Mouse (Mus musculus) embryonic facial prominence, embryonic 10.5 days (tissue): ENCODE results near the gene Lyrm1. TPM values are rescaled to one million over a fixed set of nuclear protein-coding genes. Genes with fewer than 3 reads are reported as not detected.
A peak's percentile ranks its signal among the peaks of the same experiment; 100 is the strongest.

Experiments used
- DNase-seq: peaks from one replicate; pipeline ENCODE4 v3.0.0-alpha.2; 2017; ENCODE audit warnings: low spot score
- H3K27ac ChIP-seq: fragments of 300-500 bp; sonication (generic); replicated peaks from 2 replicates; pipeline ENCODE4 v1.5.1; 2016; ENCODE audit warnings: mild to moderate bottlenecking
- H3K27me3 ChIP-seq: fragments of 300-500 bp; sonication (generic); replicated peaks from 2 replicates; pipeline ENCODE4 v1.6.1; 2016; ENCODE audit warnings: low read depth, mild to moderate bottlenecking; ENCODE audit not compliant: poor library complexity, severe bottlenecking
- H3K36me3 ChIP-seq: fragments of 300-500 bp; sonication (generic); replicated peaks from 2 replicates; pipeline ENCODE4 v1.6.1; 2016; ENCODE audit warnings: mild to moderate bottlenecking, moderate library complexity
- H3K4me1 ChIP-seq: fragments of 300-500 bp; sonication (generic); 2 replicates; pipeline ENCODE4 v1.6.1; 2016
- H3K4me3 ChIP-seq: fragments of 300-500 bp; sonication (generic); 2 replicates; pipeline ENCODE4 v1.5.1; 2016; ENCODE audit warnings: mild to moderate bottlenecking, moderate library complexity
- H3K9me3 ChIP-seq: fragments of 300-500 bp; sonication (generic); 2 replicates; pipeline ENCODE4 v1.6.1; 2016; ENCODE audit warnings: mild to moderate bottlenecking
- WGBS: fragments of 180-500 bp; shearing (Covaris S2); methylation state at CpG from one replicate; pipeline ENCODE4 v1.1.7; 2016; 5-methylcytosine and 5-hydroxymethylcytosine counted together
- polyA plus RNA-seq: library from polyadenylated mRNA; unstranded; fragments of >200 nt; fragmentation: Nextera tagmentation; extraction: Ambion mirVana; gene quantifications from 2 replicates; pipeline ENCODE4 v1.2.1, GENCODE M21; 2016

Lyrm1 gene
- polyA plus RNA-seq, 1 experiment from 2014 or later = 8.0 TPM

DNA sequence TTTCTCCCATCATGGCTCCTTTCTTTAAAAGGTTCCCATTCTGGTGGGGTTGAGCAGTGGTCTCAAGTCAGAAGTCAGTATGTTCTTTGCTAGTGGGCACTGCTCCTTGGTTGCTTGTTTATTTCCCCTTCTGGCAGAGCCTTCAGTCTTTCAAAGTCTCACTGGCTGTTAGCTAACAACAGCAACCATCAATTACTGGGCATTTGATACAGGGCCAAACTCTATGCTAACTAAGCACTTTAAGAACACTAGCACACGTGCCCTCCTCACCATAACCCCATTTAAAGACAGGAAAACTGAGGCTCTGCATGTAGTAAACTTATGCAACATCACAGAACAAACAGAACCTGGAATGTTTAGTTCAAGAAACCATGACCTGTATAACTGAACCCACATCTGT, 33.5 kb upstream of the Lyrm1 start:
- no peak overlapping the region for H3K4me3 ChIP-seq
- peaks cover 32% of the 10 kb centered on the region for H3K36me3 ChIP-seq
- no peaks in the 10 kb centered on the region for H3K9me3 ChIP-seq
- peaks cover 32% of the 10 kb centered on the region for H3K4me1 ChIP-seq
- WGBS = 64% methylated on average over 1 of the region's 1 CpGs
- H3K27me3 ChIP-seq = no peaks in the 10 kb centered on the region
- no peak for DNase-seq
- peak overlapping the region; percentile 84 for H3K27ac ChIP-seq

- Histone ChIP-seq H3K4me3 (no peak overlapping the region), H3K4me1 (peaks cover 34% of the 10 kb centered on the region), H3K9me3 (no peaks in the 10 kb centered on the region), H3K36me3 (peaks cover 14% of the 10 kb centered on the region), H3K27ac (no peak overlapping the region), H3K27me3 (no peaks in the 10 kb centered on the region)
- DNase-seq = no peak
- 88% methylated on average over 5 of the region's 5 CpGs for WGBS
These were observed 31.2 kb upstream of the Lyrm1 start for GRCm38 (mm10) chr7:119864500-119864899.

GRCm38 (mm10) chr7:119866136-119866535, 29.5 kb upstream of the Lyrm1 start:
- peaks cover 20% of the 10 kb centered on the region for H3K4me1 ChIP-seq
- H3K9me3 ChIP-seq = no peaks in the 10 kb centered on the region
- no peak for DNase-seq
- WGBS = 75% methylated on average over 1 of the region's 1 CpGs
- no peak overlapping the region for H3K27ac ChIP-seq
- H3K4me3 ChIP-seq = no peak overlapping the region
- peaks cover 17% of the 10 kb centered on the region; the same call in 1 of the 2 replicates for H3K36me3 ChIP-seq
- no peaks in the 10 kb centered on the region for H3K27me3 ChIP-seq

GRCm38 (mm10) chr7:119872204-119872603, 23.5 kb upstream of the Lyrm1 start:
- no peak overlapping the region for H3K27ac ChIP-seq
- peaks cover 14% of the 10 kb centered on the region; the same call in 1 of the 2 replicates for H3K36me3 ChIP-seq
- WGBS = 94% methylated on average over 4 of the region's 4 CpGs
- H3K9me3 ChIP-seq = no peaks in the 10 kb centered on the region
- H3K27me3 ChIP-seq = no peaks in the 10 kb centered on the region
- peaks cover 4% of the 10 kb centered on the region; the same call in 1 of the 2 replicates for H3K4me1 ChIP-seq
- H3K4me3 ChIP-seq = no peak overlapping the region
- no peak for DNase-seq

DNA sequence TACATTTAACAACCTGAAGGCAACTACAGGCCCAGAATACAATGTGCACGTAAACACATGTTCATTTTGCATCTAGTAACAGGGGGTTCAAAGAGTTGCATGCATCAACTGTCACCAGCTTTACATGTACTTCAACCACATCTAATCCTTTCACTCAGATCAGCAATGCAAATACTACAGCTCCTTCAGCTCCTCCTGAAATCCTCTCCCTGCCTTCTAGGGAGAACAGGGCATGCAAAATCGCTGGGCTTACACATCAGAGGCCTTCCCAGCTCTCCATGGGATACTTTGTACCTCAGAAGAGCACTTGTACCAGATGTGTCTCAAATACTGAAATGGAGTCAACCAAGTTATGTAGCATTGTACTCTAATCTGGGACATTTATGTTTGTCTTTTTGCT, 22.6 kb upstream of the Lyrm1 start:
- Histone ChIP-seq H3K27me3 (no peaks in the 10 kb centered on the region), H3K4me3 (no peak overlapping the region), H3K4me1 (no peaks in the 10 kb centered on the region), H3K27ac (no peak overlapping the region), H3K9me3 (no peaks in the 10 kb centered on the region), H3K36me3 (peaks cover 22% of the 10 kb centered on the region)
- 50% methylated on average over 2 of the region's 2 CpGs for WGBS
- no peak for DNase-seq

DNA sequence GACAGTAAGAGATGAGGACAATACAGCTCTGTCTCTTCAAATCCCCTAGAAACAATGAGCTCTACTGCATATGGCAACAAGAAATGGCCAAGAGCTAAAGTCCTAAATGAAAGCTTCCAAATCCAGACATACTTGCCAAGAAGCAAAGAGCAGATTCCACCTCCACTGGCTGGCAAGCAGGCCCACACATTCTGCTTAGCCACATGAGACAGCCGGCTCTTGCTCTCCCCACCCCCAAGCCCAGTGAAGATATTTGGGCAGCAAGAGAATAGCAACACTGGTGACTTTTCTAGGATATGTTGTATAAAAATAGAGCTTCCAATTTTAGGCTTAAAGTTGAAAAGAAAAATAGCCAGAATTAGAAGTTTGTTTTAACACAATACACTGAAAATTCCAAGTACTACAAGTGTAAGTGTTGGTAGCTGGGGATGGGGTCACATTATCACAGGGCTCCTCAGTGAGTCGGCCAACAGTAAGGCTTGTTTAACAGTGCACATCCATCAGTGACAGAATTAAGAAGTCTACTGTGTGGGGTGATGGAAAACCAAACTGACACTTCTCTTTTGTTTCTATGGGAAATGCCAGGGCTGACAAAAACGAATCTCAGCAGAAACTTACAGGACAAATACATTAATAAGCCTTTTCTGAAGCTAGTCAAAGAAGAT, 19.8 kb upstream of the Lyrm1 start:
- H3K9me3 ChIP-seq = no peaks in the 10 kb centered on the region
- H3K36me3 ChIP-seq = peaks cover 26% of the 10 kb centered on the region
- 68% methylated on average over 3 of the region's 3 CpGs for WGBS
- no peak for DNase-seq
- H3K4me3 ChIP-seq = no peak overlapping the region
- H3K27ac ChIP-seq = no peak overlapping the region
- H3K4me1 ChIP-seq = no peaks in the 10 kb centered on the region
- no peaks in the 10 kb centered on the region for H3K27me3 ChIP-seq

GRCm38 (mm10) chr7:119879171-119879570, 16.5 kb upstream of the Lyrm1 start:
- no peak overlapping the region for H3K27ac ChIP-seq
- no peak for DNase-seq
- WGBS = 93% methylated on average over 4 of the region's 4 CpGs

DNA sequence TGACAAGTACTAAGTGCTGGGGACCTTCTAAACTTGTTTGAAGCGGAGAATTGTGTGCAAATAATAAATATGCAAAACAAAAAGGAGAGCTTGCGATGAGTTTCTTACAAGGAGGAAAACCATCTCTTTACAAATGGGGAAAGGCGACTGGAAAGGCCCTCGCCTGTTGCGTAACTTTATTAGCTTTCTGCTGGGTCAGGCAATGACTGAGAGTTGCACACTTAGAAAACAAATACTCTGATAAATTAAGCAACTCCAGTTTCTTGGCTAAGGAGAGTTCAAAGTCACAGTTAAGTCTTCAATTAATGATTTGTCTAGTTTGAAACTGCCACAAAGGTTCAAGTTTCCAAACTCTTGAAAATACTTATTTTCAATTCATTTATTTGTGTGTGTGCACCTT, 15.3 kb upstream of the Lyrm1 start:
- H3K4me3 ChIP-seq = no peak overlapping the region
- WGBS = 95% methylated on average over 5 of the region's 5 CpGs
- peaks cover 22% of the 10 kb centered on the region for H3K36me3 ChIP-seq
- no peaks in the 10 kb centered on the region for H3K27me3 ChIP-seq
- no peak overlapping the region for H3K27ac ChIP-seq
- DNase-seq = no peak
- no peaks in the 10 kb centered on the region for H3K4me1 ChIP-seq
- no peaks in the 10 kb centered on the region for H3K9me3 ChIP-seq

More at GRCm38 (mm10) chr7:119879171-119879570, 16.5 kb upstream of the Lyrm1 start:
- Histone ChIP-seq H3K36me3 (peaks cover 22% of the 10 kb centered on the region), H3K27me3 (no peaks in the 10 kb centered on the region), H3K4me1 (no peaks in the 10 kb centered on the region), H3K4me3 (no peak overlapping the region), H3K9me3 (no peaks in the 10 kb centered on the region)

GRCm38 (mm10) chr7:119881229-119881628, 14.4 kb upstream of the Lyrm1 start:
- no peak overlapping the region for H3K27ac ChIP-seq
- 91% methylated on average over 2 of the region's 2 CpGs for WGBS
- H3K4me1 ChIP-seq = no peaks in the 10 kb centered on the region
- H3K36me3 ChIP-seq = peaks cover 22% of the 10 kb centered on the region
- no peak overlapping the region for H3K4me3 ChIP-seq
- no peaks in the 10 kb centered on the region for H3K9me3 ChIP-seq
- H3K27me3 ChIP-seq = no peaks in the 10 kb centered on the region
- DNase-seq = no peak

- Histone ChIP-seq H3K4me3 (no peak overlapping the region), H3K9me3 (no peaks in the 10 kb centered on the region), H3K27ac (no peak overlapping the region), H3K4me1 (no peaks in the 10 kb centered on the region), H3K36me3 (peaks cover 11% of the 10 kb centered on the region; the same call in 1 of the 2 replicates), H3K27me3 (no peaks in the 10 kb centered on the region)
- DNase-seq = no peak
- WGBS = 93% methylated on average over 4 of the region's 4 CpGs
These were observed 7.8 kb upstream of the Lyrm1 start for GRCm38 (mm10) chr7:119887887-119888286.

GRCm38 (mm10) chr7:119892198-119892597, 3.5 kb upstream of the Lyrm1 start:
- H3K4me1 ChIP-seq = peaks cover 25% of the 10 kb centered on the region
- H3K4me3 ChIP-seq = no peak overlapping the region
- DNase-seq = no peak
- H3K27me3 ChIP-seq = no peaks in the 10 kb centered on the region
- no peaks in the 10 kb centered on the region for H3K9me3 ChIP-seq
- 0 out of 2 replicates have a peak, but pooled peaks cover 2% of the 10 kb centered on the region for H3K36me3 ChIP-seq
- H3K27ac ChIP-seq = no peak overlapping the region
- WGBS = 92% methylated on average over 1 of the region's 1 CpGs

- H3K27me3 ChIP-seq = no peaks in the 10 kb centered on the region
- H3K4me1 ChIP-seq = peaks cover 25% of the 10 kb centered on the region
- no peak overlapping the region for H3K27ac ChIP-seq
- H3K9me3 ChIP-seq = no peaks in the 10 kb centered on the region
- WGBS = 90% methylated on average over 4 of the region's 4 CpGs
- H3K4me3 ChIP-seq = no peak overlapping the region
- H3K36me3 ChIP-seq = no peaks in the 10 kb centered on the region
- no peak for DNase-seq
These were observed 2.9 kb upstream of the Lyrm1 start for GRCm38 (mm10) chr7:119892742-119893141.

- Histone ChIP-seq H3K36me3 (no peaks in the 10 kb centered on the region), H3K27me3 (no peaks in the 10 kb centered on the region), H3K27ac (peak overlapping the region; percentile 96), H3K4me1 (peaks cover 25% of the 10 kb centered on the region), H3K9me3 (no peaks in the 10 kb centered on the region), H3K4me3 (peak overlapping the region; percentile 66)
- WGBS = under 1% methylated on average over 15 of the region's 15 CpGs
- no peak for DNase-seq
These were observed 680 bp upstream of the Lyrm1 start for GRCm38 (mm10) chr7:119894818-119895544.
